Mouse (Mus musculus) ES-E14 (cell line): ENCODE results near the gene Ralgps1.

Source experiments
- MAFK ChIP-seq: IDR thresholded peaks from 2 replicates; pipeline ENCODE4 v1.6.1; 2014; ENCODE audit warnings: mild to moderate bottlenecking, low read depth, low read length, inconsistent platforms; ENCODE audit not compliant: insufficient read depth
- ZC3H11A ChIP-seq: IDR thresholded peaks from 2 replicates; pipeline ENCODE4 v1.6.1; 2012; ENCODE audit warnings: low read depth, mild to moderate bottlenecking, inconsistent platforms, low read length, borderline replicate concordance

- TF ChIP-seq ZC3H11A: no peak
- TF ChIP-seq MAFK: no peak
These were observed 82.4 kb downstream of the Ralgps1 start for GRCm38 (mm10) chr2:33288837-33289236.
